Mouse (Mus musculus) cortical plate, adult 2 months (tissue): ENCODE measurements around the gene Evpl.

Source experiments
- CTCF ChIP-seq: fragments of 200-500 bp; IDR thresholded peaks from 2 replicates; pipeline ENCODE4 v1.5.1; 2011; ENCODE audit warnings: mild to moderate bottlenecking, control low read depth, low read length; ENCODE audit not compliant: insufficient read depth; ENCODE audit errors: extremely low read depth
- POLR2A ChIP-seq: fragments of 200-500 bp; IDR thresholded peaks from 2 replicates; pipeline ENCODE4 v1.6.1; 2011; ENCODE audit warnings: mild to moderate bottlenecking, low read length, control low read depth; ENCODE audit not compliant: insufficient read depth; ENCODE audit errors: extremely low read depth

- TF ChIP-seq CTCF (no peak), POLR2A (no peak)
Measured at GRCm38 (mm10) chr11:116237742-116238395, at the start of gene Evpl.
